Mouse (Mus musculus): ENCODE data around the gene Wdr66.
A peak's percentile ranks its signal among the peaks of the same experiment; 100 is the strongest.

Wdr66 gene

DNA sequence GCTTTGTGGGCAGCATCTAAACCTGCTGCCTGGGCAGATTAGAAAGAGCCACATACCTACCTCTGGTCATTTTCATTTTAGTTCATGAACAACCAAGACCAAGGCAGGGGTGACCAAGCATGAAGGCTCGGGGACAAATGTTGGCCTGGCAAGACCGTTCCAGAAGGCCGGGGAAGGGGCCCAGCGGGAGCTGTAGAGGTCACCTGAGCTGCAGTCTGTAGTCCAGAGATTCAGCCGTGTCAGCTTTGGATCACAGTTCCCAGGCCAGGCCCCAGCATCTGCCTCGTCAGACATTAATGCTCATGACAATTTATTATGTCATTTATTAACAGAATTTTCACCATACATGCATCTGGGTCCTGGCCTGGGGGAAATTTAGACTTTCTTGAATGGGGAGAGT lies 107.5 kb downstream of the Wdr66 start:
- no peak for DNase-seq (ENCODE audit: low read depth)

DNA sequence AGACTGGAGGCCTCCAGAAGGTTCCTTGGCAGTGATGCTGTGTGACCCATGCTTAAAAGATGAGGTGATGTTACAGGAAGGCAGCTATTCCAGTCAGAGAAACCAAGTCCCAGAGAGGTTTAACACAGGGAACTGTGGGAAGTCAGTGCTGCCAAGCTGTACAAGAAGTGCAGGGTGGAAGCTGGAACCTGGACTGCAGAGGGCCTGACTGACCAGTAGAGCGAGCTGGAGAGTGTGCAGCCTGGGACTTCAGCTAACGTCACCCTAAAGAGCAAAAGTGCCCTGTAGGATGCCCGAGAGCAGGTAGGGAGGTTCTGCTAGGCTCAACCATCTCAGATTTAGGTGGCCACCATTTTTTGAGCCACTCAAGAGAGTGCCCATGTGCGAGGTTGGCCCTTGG lies 111.0 kb downstream of the Wdr66 start:
- DNase-seq (ENCODE audit: low read depth): no peak

- DNase-seq (ENCODE audit: low read depth): no peak
These were observed 112.5 kb downstream of the Wdr66 start for GRCm38 (mm10) chr5:123364302-123364971.

GRCm38 (mm10) chr5:123368869-123369488 lies 117.1 kb downstream of the Wdr66 start:
- peak; percentile 34 for DNase-seq (ENCODE audit: low read depth)

DNA sequence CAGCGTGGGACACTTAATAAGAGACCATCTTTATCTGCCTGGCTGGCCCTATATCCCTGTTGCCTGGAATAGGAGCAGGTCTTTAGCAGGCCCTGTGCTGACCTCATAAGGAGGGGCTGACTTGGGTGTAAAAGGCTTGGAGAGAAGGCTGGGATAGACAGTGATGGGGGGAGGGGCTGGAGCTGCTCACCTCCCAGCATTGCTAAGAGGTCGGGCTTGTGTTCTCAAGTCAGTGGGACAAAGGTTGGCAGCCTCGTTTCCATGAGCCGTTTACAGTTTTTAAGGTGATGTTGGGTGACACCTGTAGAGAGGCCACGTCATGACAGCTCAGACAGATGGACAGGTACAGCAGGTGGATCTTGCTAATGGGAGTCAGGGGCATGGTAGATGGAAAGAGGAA lies 118.1 kb downstream of the Wdr66 start:
- DNase-seq (ENCODE audit: low read depth): no peak

DNA sequence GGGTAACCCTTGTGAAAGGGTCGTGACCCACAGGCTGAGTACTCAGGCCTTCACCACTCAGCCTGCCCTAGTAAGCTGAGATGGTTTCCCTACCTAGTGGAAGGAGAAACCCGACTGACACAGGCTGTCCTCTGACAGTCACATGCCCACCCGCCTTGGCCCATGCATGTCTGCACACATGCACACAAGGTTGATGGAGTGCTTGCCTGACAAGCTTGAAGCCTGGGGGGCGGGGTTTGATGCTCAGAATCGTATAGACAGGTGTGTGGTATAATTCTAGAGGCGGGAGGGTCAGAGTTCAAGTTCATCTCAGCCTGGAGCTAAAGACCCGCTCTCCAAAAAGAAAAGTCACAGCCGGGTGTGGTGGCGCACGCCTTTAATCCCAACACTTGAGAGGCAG lies 123.4 kb downstream of the Wdr66 start:
- no peak for DNase-seq (ENCODE audit: low read depth)

DNA sequence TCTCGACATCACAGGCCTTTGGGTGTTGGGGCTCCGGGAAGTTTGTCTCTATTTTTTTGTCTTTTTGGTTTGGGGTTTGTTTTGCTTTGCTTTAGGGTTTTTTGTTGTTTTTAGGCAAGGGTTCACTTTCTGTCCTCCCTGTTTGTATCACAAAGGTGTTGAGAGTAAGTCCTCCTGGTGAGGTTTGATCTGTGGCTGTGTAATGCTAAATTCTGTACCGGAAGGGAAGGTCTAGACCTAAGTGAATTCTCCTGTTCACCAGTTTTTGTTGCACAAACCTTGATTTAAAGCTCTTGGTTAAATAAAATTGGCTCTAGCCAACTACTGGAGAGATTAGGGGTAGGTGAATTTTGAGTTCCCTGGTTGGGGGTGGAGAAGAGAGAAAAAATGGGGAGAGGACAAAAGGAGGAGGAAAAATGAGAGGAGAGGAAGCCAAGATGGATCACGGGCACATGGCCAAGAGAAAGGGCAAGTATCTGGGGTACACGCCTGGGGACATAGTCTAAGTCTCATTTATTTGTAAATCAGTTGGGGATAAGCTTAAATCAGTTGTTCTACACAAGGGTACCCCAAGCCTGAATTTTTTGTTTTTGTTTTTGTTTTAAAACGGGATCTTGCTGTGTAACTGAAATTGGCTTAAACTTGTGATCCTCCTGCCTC lies 124.0 kb downstream of the Wdr66 start:
- no peak for DNase-seq (ENCODE audit: low read depth)

DNA sequence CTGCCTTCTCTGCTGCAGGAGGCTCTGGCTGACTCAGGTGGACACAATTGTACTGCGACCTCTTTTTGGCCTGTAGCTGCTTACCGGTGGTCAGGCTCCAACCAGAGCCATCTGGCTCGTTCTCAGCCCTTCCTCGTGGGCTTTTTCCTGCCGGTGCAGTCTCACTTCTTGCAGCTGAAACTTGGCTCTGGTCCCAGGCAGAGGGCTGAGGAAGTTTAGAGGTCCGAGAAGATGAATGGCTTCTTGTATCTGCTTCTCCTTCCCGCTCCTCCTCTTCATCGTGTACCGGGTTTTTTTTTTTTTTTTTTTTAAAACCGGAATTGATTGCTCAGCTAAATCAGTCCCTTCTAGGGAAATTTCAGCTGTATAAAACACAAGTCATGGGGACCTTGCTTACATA lies 124.7 kb downstream of the Wdr66 start:
- no peak for DNase-seq (ENCODE audit: low read depth)

Data from c-Kit-positive CD71-positive TER-119-negative erythroid progenitor cells, embryonic 14.5 days (primary cell).